Mouse (Mus musculus) stomach, embryonic 15.5 days (tissue): ENCODE results near the gene Izumo1r. TPM values are rescaled to one million over a fixed set of nuclear protein-coding genes. Genes with fewer than 3 reads are reported as not detected.

Experiments
- ATAC-seq: fragments of 200-750 bp; cut with Nextera tagmentation; 2 replicates; pipeline ENCODE4 v1.8.0; 2017; ENCODE audit warnings: low read depth, moderate number of reproducible peaks, moderate TSS enrichment; ENCODE audit not compliant: insufficient read depth, low FRiP score
- H3K27ac ChIP-seq: fragments of 300-500 bp; sonication (generic); 2 replicates; pipeline ENCODE4 v1.5.1; 2015; ENCODE audit warnings: mild to moderate bottlenecking, inconsistent platforms
- H3K27me3 ChIP-seq: fragments of 300-500 bp; sonication (generic); replicated peaks from 2 replicates; pipeline ENCODE4 v1.6.1; 2015; ENCODE audit warnings: inconsistent platforms
- H3K36me3 ChIP-seq: fragments of 300-500 bp; sonication (generic); 2 replicates; pipeline ENCODE4 v1.6.1; 2015; ENCODE audit warnings: inconsistent platforms
- H3K4me1 ChIP-seq: fragments of 300-500 bp; sonication (generic); 2 replicates; pipeline ENCODE4 v1.6.1; 2015; ENCODE audit warnings: inconsistent platforms
- H3K4me2 ChIP-seq: fragments of 300-500 bp; sonication (generic); 2 replicates; pipeline ENCODE4 v1.6.1; 2015; ENCODE audit warnings: mild to moderate bottlenecking, inconsistent platforms
- H3K4me3 ChIP-seq: fragments of 300-500 bp; sonication (generic); replicated peaks from 2 replicates; pipeline ENCODE4 v1.5.1; 2015; ENCODE audit warnings: inconsistent platforms
- H3K9ac ChIP-seq: fragments of 300-500 bp; sonication (generic); 2 replicates; pipeline ENCODE4 v1.6.1; 2015; ENCODE audit warnings: inconsistent platforms
- H3K9me3 ChIP-seq: fragments of 300-500 bp; sonication (generic); 2 replicates; pipeline ENCODE4 v1.6.1; 2016; ENCODE audit warnings: inconsistent platforms
- WGBS: fragments of 180-500 bp; shearing (Covaris S2); methylation state at CpG from one replicate; pipeline ENCODE4 v1.1.7; 2015; 5-methylcytosine and 5-hydroxymethylcytosine counted together
- polyA plus RNA-seq: library from polyadenylated mRNA; unstranded; fragments of >200 nt; fragmentation: Nextera tagmentation; extraction: Ambion mirVana; gene quantifications from 2 replicates; pipeline ENCODE4 v1.2.1, GENCODE M21; 2015

The Izumo1r gene
- polyA plus RNA-seq, 1 experiment from 2014 or later = not detected

DNA sequence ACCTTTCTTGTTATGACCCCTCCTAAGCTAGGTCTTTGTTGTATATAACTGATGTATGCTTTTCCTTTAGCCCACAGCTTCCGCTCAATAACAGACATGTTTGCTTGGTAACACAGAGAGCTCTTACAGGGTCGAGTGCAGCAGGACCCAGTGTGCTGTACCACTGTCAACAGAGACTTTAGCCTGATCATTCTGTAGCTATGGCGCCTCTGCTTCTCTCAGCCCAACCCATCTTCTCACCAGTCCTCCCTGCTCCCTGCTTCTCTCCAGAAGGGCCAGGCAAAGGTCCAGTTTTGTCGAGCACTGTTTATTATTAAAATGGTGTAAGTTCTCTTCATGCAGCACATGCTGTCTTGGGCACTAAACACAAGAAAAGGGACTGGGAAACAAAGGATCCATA is 19.9 kb upstream of the Izumo1r start:
- WGBS = 48% methylated on average over 4 of the region's 4 CpGs
- no peak for ATAC-seq

GRCm38 (mm10) chr9:14921971-14922560 is 18.3 kb upstream of the Izumo1r start:
- H3K9ac ChIP-seq = no peak overlapping the region
- no peaks in the 10 kb centered on the region for H3K4me1 ChIP-seq
- WGBS = 48% methylated on average over 1 of the region's 1 CpGs
- H3K9me3 ChIP-seq = no peaks in the 10 kb centered on the region
- no peak for ATAC-seq
- H3K36me3 ChIP-seq = no peaks in the 10 kb centered on the region
- H3K27me3 ChIP-seq = no peaks in the 10 kb centered on the region
- H3K27ac ChIP-seq = no peak overlapping the region
- H3K4me3 ChIP-seq = no peak overlapping the region
- H3K4me2 ChIP-seq = no peak overlapping the region

More for the DNA sequence above, 19.9 kb upstream of the Izumo1r start:
- Histone ChIP-seq H3K9ac (no peak overlapping the region), H3K9me3 (no peaks in the 10 kb centered on the region), H3K4me1 (no peaks in the 10 kb centered on the region), H3K27me3 (no peaks in the 10 kb centered on the region), H3K27ac (no peak overlapping the region), H3K4me2 (no peak overlapping the region), H3K4me3 (no peak overlapping the region), H3K36me3 (no peaks in the 10 kb centered on the region)

GRCm38 (mm10) chr9:14921254-14921653 is 17.5 kb upstream of the Izumo1r start:
- H3K9me3 ChIP-seq = no peaks in the 10 kb centered on the region
- 70% methylated on average over 4 of the region's 4 CpGs for WGBS

DNA sequence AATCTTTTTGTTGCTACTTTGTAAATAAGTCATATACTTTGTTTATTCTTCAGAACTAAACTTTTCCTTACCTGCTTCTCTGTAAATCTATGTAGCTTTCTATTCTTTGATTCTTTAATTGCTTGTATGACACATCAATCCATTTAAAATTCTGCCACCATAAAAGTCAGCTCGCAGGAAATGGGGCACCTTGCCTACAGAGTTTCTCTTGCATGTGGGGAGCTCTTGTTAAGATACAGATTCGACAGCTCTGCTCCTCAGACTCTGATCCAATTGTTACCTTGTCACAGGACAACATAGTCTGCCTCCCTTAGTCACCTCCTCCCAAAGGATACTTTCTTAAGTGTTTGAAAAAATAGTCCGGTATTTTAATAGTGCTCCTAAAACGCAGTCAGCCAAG is 16.9 kb upstream of the Izumo1r start:
- WGBS = 79% methylated on average over 4 of the region's 4 CpGs
- Histone ChIP-seq H3K9me3 (no peaks in the 10 kb centered on the region), H3K27me3 (no peaks in the 10 kb centered on the region), H3K4me2 (no peak overlapping the region), H3K4me1 (no peaks in the 10 kb centered on the region), H3K9ac (no peak overlapping the region), H3K4me3 (no peak overlapping the region), H3K36me3 (no peaks in the 10 kb centered on the region), H3K27ac (no peak overlapping the region)
- ATAC-seq = no peak

More at GRCm38 (mm10) chr9:14921254-14921653, 17.5 kb upstream of the Izumo1r start:
- no peak overlapping the region for H3K9ac ChIP-seq
- no peaks in the 10 kb centered on the region for H3K4me1 ChIP-seq
- no peaks in the 10 kb centered on the region for H3K27me3 ChIP-seq
- H3K36me3 ChIP-seq = no peaks in the 10 kb centered on the region
- no peak overlapping the region for H3K4me2 ChIP-seq
- no peak overlapping the region for H3K4me3 ChIP-seq
- no peak for ATAC-seq
- no peak overlapping the region for H3K27ac ChIP-seq

- H3K9ac ChIP-seq = no peak overlapping the region
- 34% methylated on average over 5 of the region's 5 CpGs for WGBS
- no peaks in the 10 kb centered on the region for H3K27me3 ChIP-seq
- no peaks in the 10 kb centered on the region for H3K9me3 ChIP-seq
- ATAC-seq = no peak
- H3K36me3 ChIP-seq = no peaks in the 10 kb centered on the region
- H3K4me2 ChIP-seq = no peak overlapping the region
- H3K4me3 ChIP-seq = no peak overlapping the region
- no peaks in the 10 kb centered on the region for H3K4me1 ChIP-seq
- H3K27ac ChIP-seq = no peak overlapping the region
Measured at GRCm38 (mm10) chr9:14918825-14919668, 15.3 kb upstream of the Izumo1r start.

DNA sequence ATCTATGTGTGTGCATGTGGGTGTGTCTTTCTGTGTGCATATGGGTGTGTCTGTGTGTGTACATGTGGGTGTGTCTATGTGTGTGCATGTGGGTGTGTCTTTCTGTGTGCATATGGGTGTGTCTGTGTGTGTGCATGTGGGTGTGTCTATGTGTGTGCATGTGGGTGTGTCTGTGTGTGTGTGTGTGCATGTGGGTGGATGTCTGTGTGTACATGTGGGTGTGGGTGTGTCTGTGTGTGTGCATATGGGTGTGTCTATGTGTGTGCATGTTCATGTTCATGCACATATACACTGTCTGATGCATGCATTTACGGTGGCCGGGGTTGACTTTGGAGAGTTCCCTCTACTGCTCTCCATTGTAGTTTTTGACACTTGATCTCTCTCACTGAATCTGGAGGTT is 13.9 kb upstream of the Izumo1r start:
- no peaks in the 10 kb centered on the region for H3K9me3 ChIP-seq
- H3K27me3 ChIP-seq = no peaks in the 10 kb centered on the region
- H3K36me3 ChIP-seq = no peaks in the 10 kb centered on the region
- no peak overlapping the region for H3K9ac ChIP-seq
- WGBS = 100% methylated on average over 2 of the region's 2 CpGs
- no peak for ATAC-seq
- no peak overlapping the region for H3K4me2 ChIP-seq
- H3K4me1 ChIP-seq = no peaks in the 10 kb centered on the region
- H3K4me3 ChIP-seq = no peak overlapping the region
- H3K27ac ChIP-seq = no peak overlapping the region

- H3K36me3 ChIP-seq = no peaks in the 10 kb centered on the region
- WGBS = 68% methylated on average over 2 of the region's 2 CpGs
- no peaks in the 10 kb centered on the region for H3K9me3 ChIP-seq
- no peak overlapping the region for H3K4me3 ChIP-seq
- no peak overlapping the region for H3K27ac ChIP-seq
- H3K27me3 ChIP-seq = no peaks in the 10 kb centered on the region
- no peak overlapping the region for H3K4me2 ChIP-seq
- H3K9ac ChIP-seq = no peak overlapping the region
- ATAC-seq = no peak
- no peaks in the 10 kb centered on the region for H3K4me1 ChIP-seq
Measured at GRCm38 (mm10) chr9:14912037-14912436, 8.3 kb upstream of the Izumo1r start.

GRCm38 (mm10) chr9:14909981-14910380 is 6.2 kb upstream of the Izumo1r start:
- no peak overlapping the region for H3K9ac ChIP-seq
- no peak overlapping the region for H3K4me3 ChIP-seq
- no peaks in the 10 kb centered on the region for H3K9me3 ChIP-seq
- H3K4me1 ChIP-seq = peaks cover 6% of the 10 kb centered on the region
- 61% methylated on average over 5 of the region's 5 CpGs for WGBS
- H3K36me3 ChIP-seq = no peaks in the 10 kb centered on the region
- ATAC-seq = no peak
- no peaks in the 10 kb centered on the region for H3K27me3 ChIP-seq
- H3K4me2 ChIP-seq = no peak overlapping the region
- no peak overlapping the region for H3K27ac ChIP-seq

GRCm38 (mm10) chr9:14907816-14908415 is 4.2 kb upstream of the Izumo1r start:
- Histone ChIP-seq H3K4me3 (no peak overlapping the region), H3K9ac (no peak overlapping the region), H3K36me3 (no peaks in the 10 kb centered on the region), H3K4me2 (no peak overlapping the region), H3K27me3 (no peaks in the 10 kb centered on the region), H3K27ac (no peak overlapping the region), H3K9me3 (no peaks in the 10 kb centered on the region), H3K4me1 (peaks cover 8% of the 10 kb centered on the region)
- 47% methylated on average over 7 of the region's 7 CpGs for whole genome bisulfite sequencing
- ATAC-seq = no peak

DNA sequence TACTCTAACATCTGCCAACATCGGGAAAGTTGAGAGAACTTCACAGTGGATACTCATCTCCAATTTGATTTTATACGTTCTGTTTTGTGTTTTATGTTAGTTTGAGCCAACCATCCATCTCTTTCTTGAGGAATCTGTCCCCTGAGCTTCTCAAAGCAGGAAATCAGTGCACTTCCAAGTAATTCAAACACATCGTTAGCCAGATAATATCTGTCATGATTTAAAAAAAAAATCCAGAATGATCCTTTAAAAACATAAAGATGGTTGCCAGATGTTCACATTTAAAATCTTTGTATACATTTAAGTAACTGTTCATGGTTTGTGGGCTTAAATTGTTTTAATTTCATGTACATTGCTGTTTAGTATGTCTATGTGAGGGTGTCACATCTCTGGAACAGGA is 2.2 kb upstream of the Izumo1r start:
- no peak overlapping the region for H3K4me3 ChIP-seq
- H3K4me1 ChIP-seq = peaks cover 20% of the 10 kb centered on the region
- 43% methylated on average over 3 of the region's 3 CpGs for WGBS
- no peaks in the 10 kb centered on the region for H3K36me3 ChIP-seq
- no peak for ATAC-seq
- H3K27ac ChIP-seq = no peak overlapping the region
- no peaks in the 10 kb centered on the region for H3K27me3 ChIP-seq
- H3K4me2 ChIP-seq = no peak overlapping the region
- H3K9me3 ChIP-seq = no peaks in the 10 kb centered on the region
- no peak overlapping the region for H3K9ac ChIP-seq

DNA sequence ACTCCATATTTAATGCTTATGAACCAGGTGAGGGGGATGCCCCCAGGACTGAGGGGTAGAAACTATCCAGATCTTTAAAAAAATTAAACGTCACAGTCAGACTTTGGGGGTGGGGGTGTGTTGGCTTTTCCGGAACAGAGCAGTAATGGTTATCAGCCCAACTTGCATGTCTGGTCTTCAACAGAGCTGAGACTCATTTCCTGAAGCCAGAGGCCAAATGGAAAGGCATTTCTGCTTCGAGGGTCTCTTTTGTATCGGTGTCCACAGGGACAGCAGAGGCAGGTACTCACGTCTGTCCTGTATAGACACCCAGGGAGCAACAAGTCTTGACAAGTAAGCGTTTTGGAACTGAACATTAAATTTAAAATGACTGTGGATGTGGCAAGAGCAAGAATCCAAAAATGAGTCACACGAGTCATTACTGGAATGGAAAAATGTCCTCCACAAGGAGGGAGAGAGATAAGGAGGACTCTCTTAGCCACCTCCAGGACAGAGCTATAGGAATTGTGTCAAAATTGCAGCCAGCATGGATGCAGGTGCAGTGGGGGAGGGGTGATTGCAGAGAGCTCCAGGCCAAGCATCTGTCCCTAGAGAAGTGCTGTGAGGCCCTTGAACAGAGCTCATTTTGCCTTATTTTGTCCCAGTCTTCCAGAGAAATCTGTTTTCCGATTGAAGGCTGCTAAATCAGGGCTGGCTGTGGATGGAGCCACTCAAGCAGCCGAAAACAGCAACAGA is 1.2 kb upstream of the Izumo1r start:
- Histone ChIP-seq H3K4me3 (no peak overlapping the region), H3K9ac (no peak overlapping the region), H3K4me2 (no peak overlapping the region), H3K4me1 (peaks cover 20% of the 10 kb centered on the region), H3K27me3 (no peaks in the 10 kb centered on the region), H3K36me3 (no peaks in the 10 kb centered on the region), H3K27ac (no peak overlapping the region), H3K9me3 (no peaks in the 10 kb centered on the region)
- 46% methylated on average over 9 of the region's 9 CpGs for WGBS
- no peak for ATAC-seq

GRCm38 (mm10) chr9:14903006-14903405 is 743 bp downstream of the Izumo1r start:
- no peaks in the 10 kb centered on the region for H3K36me3 ChIP-seq
- peaks cover 20% of the 10 kb centered on the region for H3K4me1 ChIP-seq
- H3K9ac ChIP-seq = no peak overlapping the region
- no peaks in the 10 kb centered on the region for H3K27me3 ChIP-seq
- H3K4me3 ChIP-seq = no peak overlapping the region
- no peak overlapping the region for H3K4me2 ChIP-seq
- 86% methylated on average over 3 of the region's 3 CpGs for WGBS
- no peak overlapping the region for H3K27ac ChIP-seq
- no peak for ATAC-seq
- H3K9me3 ChIP-seq = no peaks in the 10 kb centered on the region
